Mouse (Mus musculus): Measurements from ENCODE around the gene Slc6a1.

GRCm38 (mm10) chr6:114336944-114337215, 54.4 kb downstream of the Slc6a1 start:
- TF ChIP-seq CTCF (IDR thresholded peaks at IDR 0.05; ENCODE audit: low read depth, low read length) = no peak
- TF ChIP-seq POLR2A (IDR thresholded peaks at IDR 0.05; ENCODE audit: extremely low read depth, insufficient read depth, low read length) = no peak

Measured in liver, adult 2 months (tissue).